Mouse (Mus musculus): ENCODE data around the gene Wee1. TPM values are rescaled to one million over a fixed set of nuclear protein-coding genes. Genes with fewer than 3 reads are reported as not detected.

Wee1 gene
- polyA plus RNA-seq, 2 experiments from 2014 or later, result 2.4 to 3.0 TPM

Other genes with a start within 250 kb of the Wee1 start
- 10 to 100 TPM; 29.7 to 34.8 TPM for gene Dennd5a, start 161.6 kb upstream of the Wee1 start, polyA plus RNA-seq (2017; shearing (Covaris generic))
- 10 to 100 TPM; 31.6 to 35.3 TPM for gene Tmem41b, start 135.1 kb upstream of the Wee1 start, polyA plus RNA-seq (2017; shearing (Covaris generic))
- 10 to 100 TPM; 26.5 to 31.4 TPM for gene Ipo7, start 103.8 kb upstream of the Wee1 start, polyA plus RNA-seq (2017; shearing (Covaris generic))
- 10 to 100 TPM; 35.2 to 36.1 TPM for gene Zfp143, start 60.8 kb upstream of the Wee1 start, polyA plus RNA-seq (2017; shearing (Covaris generic))
- 10 to 100 TPM; 38.4 to 43.6 TPM for gene Swap70, start 99.7 kb downstream of the Wee1 start, polyA plus RNA-seq (2017; shearing (Covaris generic))